Mouse (Mus musculus) heart, adult 11 months (tissue): Measurements from ENCODE around the gene Olfr1302.

ENCODE experiments used
- DNase-seq: peaks from one replicate; pipeline ENCODE4 v3.0.0; 2022

Gene Olfr1302

DNA sequence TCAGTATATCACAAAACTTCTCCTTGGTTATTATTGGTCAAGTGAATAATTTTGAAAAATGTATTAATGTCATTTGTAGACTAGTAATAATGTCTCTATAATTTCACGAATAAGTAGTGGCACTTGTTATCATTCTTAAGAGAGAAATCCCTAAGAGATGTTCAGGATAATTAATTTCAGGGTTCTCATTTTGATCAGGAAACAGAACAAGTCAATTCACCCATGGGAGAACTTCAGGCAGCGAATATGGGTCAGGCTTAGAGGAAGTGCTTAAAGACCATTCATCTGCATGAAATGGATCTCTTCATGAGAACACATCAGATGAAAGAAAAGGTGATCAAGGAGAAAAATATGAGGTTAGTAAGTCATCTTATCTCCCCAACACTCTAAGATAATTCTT lies at the start of gene Olfr1302:
TSS of gene Olfr1302 (plus strand) at position 301 of the 400 bp plus-strand sequence.
- DNase-seq: no peak

DNA sequence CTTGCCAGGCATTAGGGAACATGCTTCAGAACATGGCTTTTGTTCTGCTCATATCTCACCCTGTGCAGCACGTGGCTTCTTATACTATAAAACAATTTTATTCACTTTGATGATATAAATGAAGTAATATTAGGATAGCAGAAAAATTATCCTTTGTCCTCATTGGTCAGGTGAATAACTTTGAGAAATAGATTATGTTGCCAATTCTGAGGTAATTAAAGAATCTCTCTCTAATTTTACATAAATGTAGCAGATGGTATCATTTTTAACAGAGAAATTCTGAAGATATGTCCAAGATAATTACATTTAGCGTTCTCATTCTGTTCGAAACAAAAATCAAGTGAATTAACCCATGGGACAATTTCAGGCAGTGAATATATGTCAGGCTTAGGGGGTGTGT lies 26.5 kb upstream of the Olfr1302 start, which contains the start of gene Olfr1301:
TSS of gene Olfr1301 (plus strand) at position 301 of the 400 bp plus-strand sequence.
- DNase-seq: no peak

DNA sequence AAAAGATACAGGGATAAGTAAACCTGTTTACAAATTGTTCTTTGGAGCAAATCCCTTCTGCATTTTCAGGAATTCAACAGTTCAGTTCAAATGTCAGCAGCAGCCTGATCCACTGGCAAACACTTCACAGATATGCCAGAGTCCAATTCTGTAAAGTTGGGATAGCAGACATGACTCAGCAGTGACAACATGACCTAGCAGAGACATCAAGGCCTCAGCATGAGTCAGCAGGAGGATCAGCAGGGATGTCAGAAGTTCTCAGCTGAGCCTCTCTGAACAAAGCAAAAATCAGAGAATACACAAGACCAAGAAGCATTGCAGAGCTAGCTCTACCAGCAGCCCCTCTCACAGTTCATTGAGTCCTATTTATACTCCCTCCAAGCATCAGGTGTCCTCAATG lies 35.7 kb downstream of the Olfr1302 start:
- DNase-seq: no peak

DNA sequence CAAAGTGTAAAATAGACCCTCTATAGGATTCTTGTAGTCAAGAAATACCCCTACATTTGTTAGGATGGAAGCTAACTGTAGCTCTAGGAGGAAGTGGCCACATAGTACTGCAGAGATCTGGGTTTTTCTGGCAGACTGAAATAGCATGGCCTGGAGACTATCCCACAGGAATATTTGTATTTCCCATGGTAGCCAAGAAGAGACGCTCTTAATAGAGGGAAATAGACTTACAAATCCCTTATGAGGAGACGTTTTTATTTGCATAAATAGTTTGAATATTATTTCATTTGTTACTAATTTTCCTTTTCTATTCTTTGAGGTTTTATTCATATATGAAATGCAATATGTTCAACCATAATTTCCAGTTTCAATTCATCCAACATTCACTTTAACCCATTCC lies 43.0 kb downstream of the Olfr1302 start, which contains the start of gene Olfr1303:
TSS of gene Olfr1303 (minus strand) at position 101 of the 400 bp plus-strand sequence.
- DNase-seq: no peak
